15 mouse cellular contexts compared by ENCODE assay signal in the genomic region with DNA sequence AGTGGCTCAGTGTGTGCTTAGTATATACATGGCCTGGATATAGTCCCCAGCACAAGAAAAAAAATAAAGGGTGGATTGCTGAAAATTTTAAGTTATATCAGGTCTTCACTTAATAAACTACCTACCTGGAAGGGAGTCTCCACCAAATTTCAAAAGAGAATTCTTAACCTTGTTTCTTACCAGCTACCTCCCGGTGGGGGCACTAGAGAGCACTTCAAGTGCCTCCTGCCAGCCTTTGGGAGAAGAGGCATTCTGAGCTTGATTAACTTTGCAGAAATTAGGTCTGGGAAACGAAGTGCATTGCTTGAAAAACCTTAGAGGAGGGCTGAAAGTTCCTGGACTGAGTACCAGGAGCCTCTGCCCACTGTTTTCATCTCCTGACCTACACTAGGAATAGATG. TPM values are rescaled to one million over a fixed set of nuclear protein-coding genes. Genes with fewer than 3 reads are reported as not detected.
DNase-seq lines count a peak whose midpoint lies in the region; ATAC-seq lines count a peak whose summit lies in the region.
"Had no signal": no experiment of that assay in that cellular context is flagged by ENCODE, and none has a peak within 500 bp of the region (broad histone marks: within the 10 kb centered on the region; RNA-seq: fewer than 3 reads in every experiment).

No protein-coding gene starts in this region.

- no peaks in the 10 kb centered on the region for H3K27me3 ChIP-seq in forebrain, embryonic 14.5 days (replicated peaks; ENCODE audit: control insufficient read depth, insufficient read depth, low read length)
- H3K27me3 ChIP-seq in forebrain, embryonic 10.5 days (ENCODE audit: poor library complexity, severe bottlenecking) = no peaks in the 10 kb centered on the region
- no peaks in the 10 kb centered on the region for H3K27me3 ChIP-seq in kidney, embryonic 16.5 days (ENCODE audit: insufficient read depth, low read length)
- no peaks in the 10 kb centered on the region for H3K27me3 ChIP-seq in midbrain, embryonic 11.5 days (ENCODE audit: control insufficient read depth, insufficient read depth, low read length)

- no peak overlapping the region for H3K27ac ChIP-seq in forebrain, embryonic 14.5 days (ENCODE audit: low read depth, low read length)
- H3K27ac ChIP-seq in forebrain, embryonic 10.5 days = no peak overlapping the region
- H3K27ac ChIP-seq in kidney, embryonic 16.5 days (ENCODE audit: low read length) = no peak overlapping the region
- H3K27ac ChIP-seq in midbrain, embryonic 11.5 days (ENCODE audit: low read depth, low read length) = no peak overlapping the region
- H3K27ac ChIP-seq: embryonic facial prominence, embryonic 13.5 days; limb, embryonic 13.5 days had no signal

- no peak overlapping the region for H3K4me2 ChIP-seq in forebrain, embryonic 14.5 days (ENCODE audit: low read length)
- no peak overlapping the region for H3K4me2 ChIP-seq in kidney, embryonic 16.5 days (replicated peaks; ENCODE audit: low read depth, low read length)
- H3K4me2 ChIP-seq in midbrain, embryonic 11.5 days = no peak overlapping the region
- H3K4me2 ChIP-seq: embryonic facial prominence, embryonic 13.5 days; limb, embryonic 13.5 days had no signal

- no peak overlapping the region for H3K4me3 ChIP-seq in forebrain, embryonic 14.5 days (ENCODE audit: low read depth, low read length)
- no peak overlapping the region for H3K4me3 ChIP-seq in forebrain, embryonic 10.5 days
- H3K4me3 ChIP-seq in kidney, embryonic 16.5 days (ENCODE audit: low read length) = no peak overlapping the region
- H3K4me3 ChIP-seq in midbrain, embryonic 11.5 days (ENCODE audit: low read depth, low read length) = no peak overlapping the region
- H3K4me3 ChIP-seq: embryonic facial prominence, embryonic 13.5 days; limb, embryonic 13.5 days had no signal

- no peak for ATAC-seq in forebrain, embryonic 14.5 days
- no peak for ATAC-seq in kidney, embryonic 16.5 days (ENCODE audit: low FRiP score, low TSS enrichment)
- ATAC-seq in CD4-positive, CD25-positive, alpha-beta regulatory T cell, adult 4 months = no peak
- ATAC-seq in midbrain, embryonic 11.5 days (ENCODE audit: low FRiP score) = no peak
- ATAC-seq: forebrain, embryonic 16.5 days; hindbrain, embryonic 16.5 days; midbrain, embryonic 16.5 days had no signal

- H3K36me3 ChIP-seq in forebrain, embryonic 14.5 days (ENCODE audit: control insufficient read depth, insufficient read depth, low read length) = no peaks in the 10 kb centered on the region
- H3K36me3 ChIP-seq in forebrain, embryonic 10.5 days (replicated peaks) = no peaks in the 10 kb centered on the region
- H3K36me3 ChIP-seq in kidney, embryonic 16.5 days (ENCODE audit: insufficient read depth, low read length) = no peaks in the 10 kb centered on the region
- no peaks in the 10 kb centered on the region for H3K36me3 ChIP-seq in midbrain, embryonic 11.5 days (ENCODE audit: control insufficient read depth, insufficient read depth, low read length)
- H3K36me3 ChIP-seq: embryonic facial prominence, embryonic 13.5 days; limb, embryonic 13.5 days had no signal

- no peak overlapping the region for H3K9ac ChIP-seq in forebrain, embryonic 14.5 days (ENCODE audit: low read length)
- no peak overlapping the region for H3K9ac ChIP-seq in kidney, embryonic 16.5 days (replicated peaks; ENCODE audit: low read length)
- no peak overlapping the region for H3K9ac ChIP-seq in midbrain, embryonic 11.5 days (ENCODE audit: low read length)
- H3K9ac ChIP-seq: embryonic facial prominence, embryonic 13.5 days; limb, embryonic 13.5 days had no signal

- DNase-seq in forebrain, embryonic 14.5 days (ENCODE audit: low spot score) = peak; percentile 22
- no peak for DNase-seq in forebrain, embryonic 10.5 days (ENCODE audit: extremely low spot score, low spot score)
- DNase-seq in kidney, postnatal 10 days = peak; percentile 17
- DNase-seq in 416B (ENCODE audit: low read depth) = peak; percentile 23
- DNase-seq in brain, adult 2 months (ENCODE audit: low read depth, low spot score) = peak; percentile 28
- DNase-seq in midbrain, embryonic 11.5 days (ENCODE audit: low spot score, missing footprints) = no peak
- DNase-seq: lung, postnatal 10 days had no signal

- no peaks in the 10 kb centered on the region for H3K4me1 ChIP-seq in forebrain, embryonic 14.5 days (ENCODE audit: control insufficient read depth, insufficient read depth, low read length)
- H3K4me1 ChIP-seq in forebrain, embryonic 10.5 days = no peaks in the 10 kb centered on the region
- no peaks in the 10 kb centered on the region for H3K4me1 ChIP-seq in kidney, embryonic 16.5 days (ENCODE audit: insufficient read depth, low read length)
- no peaks in the 10 kb centered on the region for H3K4me1 ChIP-seq in midbrain, embryonic 11.5 days (ENCODE audit: control insufficient read depth, insufficient read depth, low read length)

- H3K9me3 ChIP-seq in forebrain, embryonic 14.5 days (replicated peaks; ENCODE audit: control insufficient read depth, low read length) = no peaks in the 10 kb centered on the region
- no peaks in the 10 kb centered on the region for H3K9me3 ChIP-seq in forebrain, embryonic 10.5 days
- H3K9me3 ChIP-seq in kidney, embryonic 16.5 days (ENCODE audit: low read length) = no peaks in the 10 kb centered on the region
- H3K9me3 ChIP-seq in midbrain, embryonic 11.5 days (ENCODE audit: control insufficient read depth, low read length) = no peaks in the 10 kb centered on the region
- H3K9me3 ChIP-seq: embryonic facial prominence, embryonic 13.5 days; limb, embryonic 13.5 days had no signal

- WGBS in forebrain, embryonic 14.5 days = 14% methylated on average over 2 of the region's 2 CpGs
- WGBS in forebrain, embryonic 10.5 days = 12% methylated on average over 2 of the region's 2 CpGs
- 4% methylated on average over 2 of the region's 2 CpGs for WGBS in kidney, embryonic 16.5 days
- 8% methylated on average over 2 of the region's 2 CpGs for WGBS in midbrain, embryonic 11.5 days

RNA-seq across cellular contexts. Expression of a gene that starts 19.5 kb away (rescaled TPM):
- not detected in 2 replicates for polyA plus RNA-seq in forebrain, embryonic 14.5 days (2014; fragmentation: Nextera tagmentation; extraction: Ambion mirVana)
- 0.05 and 0.14 TPM in 2 replicates for polyA plus RNA-seq in forebrain, embryonic 10.5 days (2016; fragmentation: Nextera tagmentation; extraction: Ambion mirVana)
- 0.07 TPM in 1 of 2 replicates, not detected in the other for polyA plus RNA-seq in kidney, embryonic 16.5 days (2015; fragmentation: Nextera tagmentation; extraction: Ambion mirVana)
- not detected for polyA plus RNA-seq in CD4-positive, CD25-positive, alpha-beta regulatory T cell, adult 4 months (2017; shearing (Covaris generic))
- 0.10 and 0.33 TPM in 2 replicates for polyA plus RNA-seq in midbrain, embryonic 11.5 days (2014; fragmentation: Nextera tagmentation; extraction: Ambion mirVana)
- polyA plus RNA-seq: C2C12; forebrain, embryonic 16.5 days; hindbrain, embryonic 16.5 days; midbrain, embryonic 16.5 days had no signal

Comparison
In these comparisons a context has a peak if more than half of its experiments do, and no peak if none do; other contexts are left out.
1. DNase-seq: peak in forebrain, embryonic 14.5 days (single experiment), kidney, postnatal 10 days (single experiment), 416B (single experiment) and brain, adult 2 months (single experiment); none in forebrain, embryonic 10.5 days (single experiment) and midbrain, embryonic 11.5 days (single experiment).